ENCODE assay signal across 20 mouse cellular contexts in the genomic region with DNA sequence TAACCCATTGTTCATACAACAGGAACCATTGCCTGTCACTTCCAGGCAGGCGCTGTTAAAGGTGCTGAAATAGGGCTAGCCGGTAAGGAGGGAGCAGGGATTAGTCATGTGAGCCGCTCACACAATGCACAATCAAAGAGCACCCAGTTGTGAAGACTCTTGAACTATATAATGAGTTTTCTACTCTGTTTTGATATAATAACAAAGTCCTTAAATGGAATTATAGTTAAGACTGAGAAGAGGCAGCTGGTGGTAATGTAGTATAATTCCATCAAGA.
A peak's percentile ranks its signal among the peaks of the same experiment; 100 is the strongest.
DNase-seq lines count a peak whose midpoint lies in the region; ATAC-seq and TF ChIP-seq lines count a peak whose summit lies in the region.
"Had no signal": no experiment of that assay in that cellular context is flagged by ENCODE, and none has a peak within 500 bp of the region (broad histone marks: within the 10 kb centered on the region; RNA-seq: fewer than 3 reads in every experiment).

No protein-coding gene starts in this region.

- H3K9me3 ChIP-seq in forebrain, embryonic 12.5 days: no peaks in the 10 kb centered on the region
- H3K9me3 ChIP-seq in forebrain, embryonic 16.5 days (ENCODE audit: control insufficient read depth, low read length): no peaks in the 10 kb centered on the region
- no peaks in the 10 kb centered on the region for H3K9me3 ChIP-seq in kidney, embryonic 15.5 days (replicated peaks)
- H3K9me3 ChIP-seq: embryonic facial prominence, embryonic 15.5 days; heart, embryonic 13.5 days; limb, embryonic 15.5 days had no signal

- intact Hi-C loops in gastrocnemius, adult 2 months (cut with DNase I): no loop called here

- H3K36me3 ChIP-seq in forebrain, embryonic 12.5 days (replicated peaks): no peaks in the 10 kb centered on the region
- H3K36me3 ChIP-seq in forebrain, embryonic 16.5 days (ENCODE audit: control insufficient read depth, insufficient read depth): no peaks in the 10 kb centered on the region
- no peaks in the 10 kb centered on the region for H3K36me3 ChIP-seq in kidney, embryonic 15.5 days
- H3K36me3 ChIP-seq: embryonic facial prominence, embryonic 15.5 days; heart, embryonic 13.5 days; limb, embryonic 15.5 days had no signal

- peaks cover 12% of the 10 kb centered on the region for H3K4me1 ChIP-seq in forebrain, embryonic 12.5 days
- H3K4me1 ChIP-seq in forebrain, embryonic 16.5 days (replicated peaks; ENCODE audit: control insufficient read depth, insufficient read depth, low read length): peaks cover 10% of the 10 kb centered on the region
- no peaks in the 10 kb centered on the region for H3K4me1 ChIP-seq in kidney, embryonic 15.5 days
- H3K4me1 ChIP-seq: embryonic facial prominence, embryonic 15.5 days; heart, embryonic 13.5 days; limb, embryonic 15.5 days had no signal

- no peak for TF ChIP-seq CTCF in gastrocnemius, adult 2 months (IDR thresholded peaks at IDR 0.05)

- peak overlapping the region; percentile 9 for H3K27ac ChIP-seq in forebrain, embryonic 12.5 days
- no peak overlapping the region for H3K27ac ChIP-seq in forebrain, embryonic 16.5 days (ENCODE audit: low read length)
- no peak overlapping the region for H3K27ac ChIP-seq in kidney, embryonic 15.5 days
- no peak overlapping the region for H3K27ac ChIP-seq in gastrocnemius, adult 2 months
- H3K27ac ChIP-seq: embryonic facial prominence, embryonic 15.5 days; heart, embryonic 13.5 days; layer of hippocampus, adult 2 months; left cerebral cortex, adult 2 months; limb, embryonic 15.5 days had no signal

- WGBS in forebrain, embryonic 12.5 days: 3% methylated on average over 3 of the region's 3 CpGs
- WGBS in forebrain, embryonic 16.5 days: 16% methylated on average over 3 of the region's 3 CpGs
- WGBS in kidney, embryonic 15.5 days: 14% methylated on average over 3 of the region's 3 CpGs

- H3K9ac ChIP-seq in forebrain, embryonic 12.5 days: no peak overlapping the region
- no peak overlapping the region for H3K9ac ChIP-seq in forebrain, embryonic 16.5 days (replicated peaks; ENCODE audit: low read depth, low read length)
- H3K9ac ChIP-seq in kidney, embryonic 15.5 days: no peak overlapping the region
- H3K9ac ChIP-seq: embryonic facial prominence, embryonic 15.5 days; heart, embryonic 13.5 days; limb, embryonic 15.5 days; liver, postnatal 0 days had no signal

- no peak for ATAC-seq in forebrain, embryonic 12.5 days (ENCODE audit: low FRiP score)
- ATAC-seq in forebrain, embryonic 16.5 days: no peak
- no peak for ATAC-seq in kidney, embryonic 15.5 days (replicated peaks; ENCODE audit: low FRiP score)
- ATAC-seq: liver, postnatal 0 days; Patski had no signal

- no peak overlapping the region for H3K4me2 ChIP-seq in forebrain, embryonic 12.5 days
- no peak overlapping the region for H3K4me2 ChIP-seq in forebrain, embryonic 16.5 days (ENCODE audit: low read length)
- no peak overlapping the region for H3K4me2 ChIP-seq in kidney, embryonic 15.5 days
- H3K4me2 ChIP-seq: embryonic facial prominence, embryonic 15.5 days; heart, embryonic 13.5 days; limb, embryonic 15.5 days had no signal

- DNase-seq in kidney, postnatal 10 days: peak; percentile 6
- DNase-seq in retina, postnatal 1 day: peak; percentile 15
- DNase-seq in retina, embryonic 14.5 days (ENCODE audit: low spot score): no peak
- no peak for DNase-seq in gastrocnemius, postnatal 10 days
- no peak for DNase-seq in gastrocnemius, adult 2 months
- DNase-seq: cerebellum, postnatal 25 days; kidney, adult 8-10 months; liver, postnatal 0 days; right cerebral cortex, postnatal 4 days; thymus, postnatal 4 days had no signal

- H3K27me3 ChIP-seq in forebrain, embryonic 12.5 days: no peaks in the 10 kb centered on the region
- H3K27me3 ChIP-seq in forebrain, embryonic 16.5 days (replicated peaks; ENCODE audit: control insufficient read depth, insufficient read depth, low read length): no peaks in the 10 kb centered on the region
- H3K27me3 ChIP-seq in kidney, embryonic 15.5 days: no peaks in the 10 kb centered on the region
- H3K27me3 ChIP-seq: embryonic facial prominence, embryonic 15.5 days; heart, embryonic 13.5 days; limb, embryonic 15.5 days; Patski had no signal

- H3K4me3 ChIP-seq in forebrain, embryonic 12.5 days (replicated peaks): no peak overlapping the region
- no peak overlapping the region for H3K4me3 ChIP-seq in forebrain, embryonic 16.5 days (replicated peaks; ENCODE audit: low read length)
- no peak overlapping the region for H3K4me3 ChIP-seq in kidney, embryonic 15.5 days (replicated peaks)
- H3K4me3 ChIP-seq in gastrocnemius, adult 2 months: no peak overlapping the region
- H3K4me3 ChIP-seq: embryonic facial prominence, embryonic 15.5 days; heart, embryonic 13.5 days; layer of hippocampus, adult 2 months; left cerebral cortex, adult 2 months; limb, embryonic 15.5 days; myocyte had no signal

Comparison
In these comparisons a context has a peak if more than half of its experiments do, and no peak if none do; other contexts are left out.
1. DNase-seq: peak in kidney, postnatal 10 days (single experiment) and retina, postnatal 1 day (single experiment); none in retina, embryonic 14.5 days (single experiment), gastrocnemius, postnatal 10 days (single experiment) and gastrocnemius, adult 2 months (single experiment).